Mouse (Mus musculus) left cerebral cortex, postnatal 36 days (tissue): ENCODE measurements around the gene Vmp1. TPM values are rescaled to one million over a fixed set of nuclear protein-coding genes. Genes with fewer than 3 reads are reported as not detected.

Source experiments
- DNase-seq, 2 experiments: peaks; one replicate each; pipeline ENCODE4 v3.0.0; 2021 to 2022; ENCODE audit warnings: low spot score in 2 of 2, mixed read lengths in 1 of 2
- intact Hi-C: fragments of 180-260 bp; cut with DNase I; formaldehyde crosslinking; loops from one replicate; pipeline ENCODE4 v1.15.1; 2025
- microRNA-seq: library from miRNA; unstranded; fragments of <30 nt; microRNA quantifications from one replicate; pipeline ENCODE4 v1.2.0, GENCODE M21; 2022
- total RNA-seq, 2 experiments: library from RNA; stranded (reverse); gene quantifications; 2 replicates each; pipeline ENCODE4 v1.2.3; 2021

Gene Vmp1
- total RNA-seq, 2 experiments from 2014 or later = 160 to 183 TPM

GRCm38 (mm10) chr11:86542851-86543250 lies 140.8 kb downstream of the Vmp1 start:
- intact Hi-C loops = no loop called here

DNA sequence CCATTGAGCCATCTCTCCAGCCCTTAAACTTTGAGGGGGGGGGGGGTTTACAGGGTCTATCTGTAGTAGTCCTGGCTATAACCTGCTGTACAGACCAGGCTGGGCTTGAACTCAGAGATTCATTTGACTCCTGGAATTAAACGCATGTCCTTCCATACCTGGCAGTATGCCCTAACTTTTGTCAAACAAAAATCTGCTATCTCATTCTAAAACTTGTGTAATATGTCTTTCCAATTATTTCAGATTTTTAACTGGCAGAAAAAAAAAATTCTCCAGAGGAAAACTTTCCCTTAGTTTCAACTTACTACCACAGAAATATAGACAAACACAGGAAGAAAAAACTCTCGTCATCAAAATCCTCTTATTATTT lies 143.2 kb downstream of the Vmp1 start:
- intact Hi-C loops = no loop called here
- DNase-seq = no peak

More at GRCm38 (mm10) chr11:86542851-86543250, 140.8 kb downstream of the Vmp1 start:
- DNase-seq = no peak

- intact Hi-C loops = no loop called here
- no peak for DNase-seq
Measured at GRCm38 (mm10) chr11:86539716-86540475, 143.7 kb downstream of the Vmp1 start.

DNA sequence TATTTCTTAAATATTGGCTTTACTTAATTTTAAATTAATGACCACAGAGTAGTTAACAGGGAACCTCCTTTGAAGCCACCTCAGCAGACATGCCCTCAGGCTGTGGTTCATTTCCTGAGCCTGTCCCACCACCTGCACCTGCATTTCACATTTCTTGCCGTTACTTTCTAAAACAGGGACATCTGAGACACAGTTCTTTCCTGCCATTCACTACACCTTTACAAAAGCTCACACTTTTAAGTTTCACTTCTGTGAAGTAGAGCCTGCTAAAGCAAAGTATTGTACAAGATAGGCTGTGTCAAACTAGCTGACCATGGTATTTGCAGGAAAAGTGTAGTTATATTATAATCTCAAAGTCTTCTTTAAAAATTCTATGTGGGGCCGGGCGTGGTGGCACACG lies 144.8 kb downstream of the Vmp1 start:
- no peak for DNase-seq
- intact Hi-C loops = no loop called here

DNA sequence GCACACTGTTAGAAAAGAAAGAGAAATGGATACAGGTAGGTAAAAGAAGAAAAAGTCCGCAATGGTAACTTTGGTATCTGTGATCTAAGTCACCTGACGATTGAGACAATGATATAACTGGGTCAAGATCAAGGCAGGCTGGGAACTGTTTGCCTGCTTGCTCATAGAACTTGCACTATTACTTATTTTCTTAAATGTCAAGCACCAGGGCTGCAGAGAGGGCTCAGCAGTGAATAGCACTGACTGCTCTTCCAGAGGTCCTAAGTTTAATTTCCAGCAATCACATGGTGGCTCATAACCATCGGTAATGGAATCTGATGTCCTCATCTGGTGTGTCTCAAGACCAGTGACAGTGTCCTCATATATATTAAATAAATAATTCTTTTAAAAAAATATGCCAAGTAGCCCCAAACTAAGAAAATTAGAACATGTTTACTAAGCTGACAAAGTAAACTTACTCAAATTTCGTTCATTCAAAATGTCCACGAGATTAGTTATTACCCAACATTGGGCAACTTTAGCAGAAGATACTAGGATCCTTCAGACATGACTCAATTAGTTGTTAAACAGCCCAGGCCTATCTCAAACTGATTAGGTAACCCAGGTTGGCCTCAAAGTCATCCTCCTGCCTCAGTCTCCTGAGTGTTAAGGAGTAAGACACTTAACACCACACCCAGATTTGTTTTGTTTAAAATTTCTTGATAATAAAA lies 149.3 kb downstream of the Vmp1 start:
- intact Hi-C loops = no loop called here
- DNase-seq = no peak

Small RNA genes within 50 kb of the gene (microRNA-seq; reads per million reads assigned to microRNA genes)
- 2,118 reads per million, percentile 86 among the genes with 10 or more reads in this experiment for gene Mir21a

Other genes starting within 250 kb of the Vmp1 start
- 10 to 100 TPM; 21.3 to 35.0 TPM for gene Rnft1, start 199.2 kb downstream of the Vmp1 start, total RNA-seq
- 10 to 100 TPM; 33.7 to 38.4 TPM for gene Rps6kb1, start 139.0 kb downstream of the Vmp1 start, total RNA-seq
- gene Tubd1, start 138.8 kb downstream of the Vmp1 start, total RNA-seq = 1 to 10 TPM; 5.3 to 6.1 TPM
- 1 to 10 TPM; 8.6 TPM for gene Ptrh2, start 149 bp upstream of the Vmp1 start, total RNA-seq
- 100 to 1,000 TPM; 526 to 560 TPM for gene Cltc, start 73.7 kb upstream of the Vmp1 start, total RNA-seq
- 10 to 100 TPM; 16.2 to 18.3 TPM for gene Dhx40, start 123.9 kb upstream of the Vmp1 start, total RNA-seq